Mouse (Mus musculus) retina, postnatal 1 day (tissue): ENCODE data around the gene Gltpd2.

ENCODE experiments used
- DNase-seq: peaks from one replicate; pipeline ENCODE4 v3.0.0-alpha.2; 2012

The Gltpd2 gene

DNA sequence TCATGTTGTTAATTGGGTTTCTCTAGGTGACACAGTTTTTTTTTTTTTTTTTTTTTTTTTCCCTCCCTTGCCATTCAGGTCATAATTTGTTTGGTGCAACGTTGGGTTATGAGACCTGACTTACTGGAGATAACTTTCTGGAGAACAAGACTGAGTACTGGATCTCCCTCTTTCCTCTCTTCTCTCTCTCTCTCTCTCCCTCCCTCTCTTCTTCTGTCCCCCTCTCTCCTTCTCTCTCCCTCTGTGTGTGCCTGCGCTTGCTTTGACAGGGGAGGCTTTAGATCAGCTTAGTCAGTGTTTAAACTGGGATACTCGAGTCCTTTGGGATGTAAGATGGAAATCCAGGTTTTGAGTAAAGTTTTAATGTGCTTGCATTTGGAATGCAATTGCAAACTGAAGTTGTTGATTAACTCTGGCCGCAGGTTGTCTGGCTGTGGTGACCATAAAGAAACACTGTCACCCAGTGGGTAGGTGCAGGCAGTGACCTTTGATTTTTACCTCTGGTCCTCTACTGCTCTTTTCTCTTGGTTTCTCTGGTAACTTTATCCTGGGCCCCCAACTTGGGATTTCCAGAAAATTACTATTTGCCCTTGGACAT is 45.4 kb downstream of the Gltpd2 start:
- DNase-seq = no peak

- no peak for DNase-seq
Observed at GRCm38 (mm10) chr11:70566586-70566985, 47.6 kb downstream of the Gltpd2 start.
